In the genomic region with DNA sequence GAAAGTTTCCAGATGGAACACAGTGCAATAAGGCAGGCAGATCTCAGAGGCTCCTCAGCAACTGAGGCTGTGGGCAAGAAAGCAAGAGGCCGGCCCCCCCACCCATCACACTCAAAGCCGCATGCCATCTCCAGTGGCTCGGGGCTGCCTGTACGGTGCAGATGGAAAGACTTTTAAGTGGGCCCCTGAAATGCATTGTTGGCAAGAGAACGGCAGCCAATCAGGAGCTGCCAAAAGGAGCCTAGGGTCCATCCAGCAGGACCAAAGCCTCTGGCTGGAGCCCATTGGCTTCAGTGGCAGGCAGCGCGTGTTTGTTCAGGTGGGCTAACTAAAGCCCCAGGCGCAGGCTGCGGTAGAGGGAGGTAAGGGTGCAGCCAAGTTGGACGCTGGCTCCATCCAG, we compare ENCODE assay signal across 22 mouse cellular contexts. TPM values are rescaled to one million over a fixed set of nuclear protein-coding genes. Genes with fewer than 3 reads are reported as not detected.
A peak's percentile ranks its signal among the peaks of the same experiment; 100 is the strongest.
DNase-seq lines count a peak whose midpoint lies in the region; ATAC-seq and TF ChIP-seq lines count a peak whose summit lies in the region.
"Had no signal": no experiment of that assay in that cellular context is flagged by ENCODE, and none has a peak within 500 bp of the region (broad histone marks: within the 10 kb centered on the region; RNA-seq: fewer than 3 reads in every experiment).

No protein-coding gene starts in this region.

- H3K27ac ChIP-seq in forebrain, embryonic 10.5 days: peak overlapping the region; percentile 72
- H3K27ac ChIP-seq in forebrain, embryonic 12.5 days: no peak overlapping the region
- H3K27ac ChIP-seq in lung, embryonic 14.5 days (ENCODE audit: low read depth): 0 out of 2 replicates have a peak overlapping the region, but pooled peaks have one; percentile 19
- no peak overlapping the region for H3K27ac ChIP-seq in lung, postnatal 0 days (ENCODE audit: low read length)
- peak overlapping the region; percentile 83 for H3K27ac ChIP-seq in embryonic facial prominence, embryonic 14.5 days (replicated peaks; ENCODE audit: low read depth, low read length)
- H3K27ac ChIP-seq in limb, embryonic 15.5 days: peak overlapping the region; percentile 78
- H3K27ac ChIP-seq: heart, embryonic 13.5 days; kidney, postnatal 0 days; liver, embryonic 12.5 days; neural tube, embryonic 12.5 days had no signal

- 56% methylated on average over 10 of the region's 10 CpGs for WGBS in forebrain, embryonic 10.5 days
- WGBS in forebrain, embryonic 12.5 days: 41% methylated on average over 10 of the region's 10 CpGs
- WGBS in lung, embryonic 14.5 days: 35% methylated on average over 10 of the region's 10 CpGs
- WGBS in lung, postnatal 0 days: 37% methylated on average over 8 of the region's 10 CpGs
- 15% methylated on average over 8 of the region's 10 CpGs for WGBS in embryonic facial prominence, embryonic 14.5 days
- 30% methylated on average over 10 of the region's 10 CpGs for WGBS in limb, embryonic 15.5 days

- no peak overlapping the region for H3K4me2 ChIP-seq in forebrain, embryonic 12.5 days
- no peak overlapping the region for H3K4me2 ChIP-seq in lung, embryonic 14.5 days
- H3K4me2 ChIP-seq in lung, postnatal 0 days (replicated peaks; ENCODE audit: low read depth, low read length): no peak overlapping the region
- no peak overlapping the region for H3K4me2 ChIP-seq in embryonic facial prominence, embryonic 14.5 days (ENCODE audit: low read depth, low read length)
- H3K4me2 ChIP-seq in limb, embryonic 15.5 days: no peak overlapping the region
- H3K4me2 ChIP-seq: forebrain, embryonic 15.5 days; heart, embryonic 13.5 days; liver, embryonic 12.5 days had no signal

- no peak for ATAC-seq in forebrain, embryonic 12.5 days (ENCODE audit: low FRiP score)
- ATAC-seq in lung, embryonic 14.5 days (ENCODE audit: insufficient read depth): peak; percentile 16; the same call in 1 of the 2 replicates
- ATAC-seq in lung, postnatal 0 days: no peak
- peak; percentile 20 for ATAC-seq in embryonic facial prominence, embryonic 14.5 days (ENCODE audit: low read depth)
- ATAC-seq in limb, embryonic 15.5 days (ENCODE audit: insufficient number of reproducible peaks, low FRiP score, low TSS enrichment, low read depth): peak; percentile 46; the same call in 1 of the 2 replicates
- ATAC-seq: forebrain, embryonic 15.5 days; hindbrain, embryonic 16.5 days; intestine, postnatal 0 days; liver, embryonic 12.5 days had no signal

- no peak for DNase-seq in forebrain, embryonic 10.5 days (ENCODE audit: extremely low spot score, low spot score)
- peak; percentile 40 for DNase-seq in lung, embryonic 14.5 days
- no peak for DNase-seq in lung, postnatal 0 days (ENCODE audit: low spot score)
- DNase-seq in embryonic facial prominence, embryonic 14.5 days (ENCODE audit: low spot score): peak; percentile 72
- DNase-seq in kidney, postnatal 10 days: no peak
- DNase-seq in right cerebral cortex, postnatal 14 days: no peak
- DNase-seq: adrenal gland, postnatal 14 days; cerebellum, adult 11 months; cerebellum, postnatal 14 days; lung, adult 2 months; lung, postnatal 4 days; right cerebral cortex, adult 18-20 months; thymus, postnatal 25 days had no signal

- H3K27me3 ChIP-seq in forebrain, embryonic 10.5 days (ENCODE audit: poor library complexity, severe bottlenecking): peaks cover 43% of the 10 kb centered on the region
- H3K27me3 ChIP-seq in forebrain, embryonic 12.5 days: peaks cover 18% of the 10 kb centered on the region
- H3K27me3 ChIP-seq in lung, embryonic 14.5 days (ENCODE audit: insufficient read depth, low read length): no peaks in the 10 kb centered on the region
- no peaks in the 10 kb centered on the region for H3K27me3 ChIP-seq in lung, postnatal 0 days (replicated peaks; ENCODE audit: insufficient read depth, low read length)
- no peaks in the 10 kb centered on the region for H3K27me3 ChIP-seq in embryonic facial prominence, embryonic 14.5 days (replicated peaks; ENCODE audit: control insufficient read depth, insufficient read depth, low read length)
- H3K27me3 ChIP-seq in limb, embryonic 15.5 days: no peaks in the 10 kb centered on the region
- H3K27me3 ChIP-seq: forebrain, embryonic 15.5 days had no signal

- TF ChIP-seq EP300 in lung, postnatal 0 days (IDR thresholded peaks at IDR 0.05): no peak

- H3K9me3 ChIP-seq in forebrain, embryonic 10.5 days: no peaks in the 10 kb centered on the region
- H3K9me3 ChIP-seq in forebrain, embryonic 12.5 days: no peaks in the 10 kb centered on the region
- no peaks in the 10 kb centered on the region for H3K9me3 ChIP-seq in lung, embryonic 14.5 days (ENCODE audit: low read depth, low read length)
- H3K9me3 ChIP-seq in lung, postnatal 0 days (ENCODE audit: low read length): no peaks in the 10 kb centered on the region
- no peaks in the 10 kb centered on the region for H3K9me3 ChIP-seq in embryonic facial prominence, embryonic 14.5 days (ENCODE audit: control insufficient read depth, low read length)
- H3K9me3 ChIP-seq in limb, embryonic 15.5 days: no peaks in the 10 kb centered on the region
- H3K9me3 ChIP-seq: forebrain, embryonic 15.5 days; heart, embryonic 13.5 days; liver, embryonic 12.5 days; neural tube, embryonic 12.5 days had no signal

- H3K4me3 ChIP-seq in forebrain, embryonic 10.5 days: no peak overlapping the region
- no peak overlapping the region for H3K4me3 ChIP-seq in forebrain, embryonic 12.5 days (replicated peaks)
- no peak overlapping the region for H3K4me3 ChIP-seq in lung, embryonic 14.5 days (ENCODE audit: low read depth, low read length)
- no peak overlapping the region for H3K4me3 ChIP-seq in lung, postnatal 0 days (ENCODE audit: low read depth, low read length)
- no peak overlapping the region for H3K4me3 ChIP-seq in embryonic facial prominence, embryonic 14.5 days (ENCODE audit: low read depth, low read length)
- H3K4me3 ChIP-seq in limb, embryonic 15.5 days: no peak overlapping the region
- H3K4me3 ChIP-seq: forebrain, embryonic 15.5 days; heart, embryonic 13.5 days; liver, embryonic 12.5 days; neural tube, embryonic 12.5 days had no signal

- H3K9ac ChIP-seq in forebrain, embryonic 12.5 days: no peak overlapping the region
- no peak overlapping the region for H3K9ac ChIP-seq in lung, embryonic 14.5 days
- no peak overlapping the region for H3K9ac ChIP-seq in lung, postnatal 0 days (replicated peaks; ENCODE audit: low read depth)
- no peak overlapping the region for H3K9ac ChIP-seq in embryonic facial prominence, embryonic 14.5 days (ENCODE audit: low read depth, low read length)
- H3K9ac ChIP-seq in limb, embryonic 15.5 days: no peak overlapping the region
- H3K9ac ChIP-seq: forebrain, embryonic 15.5 days; liver, embryonic 12.5 days; neural tube, embryonic 12.5 days had no signal

- H3K36me3 ChIP-seq in forebrain, embryonic 10.5 days (replicated peaks): no peaks in the 10 kb centered on the region
- H3K36me3 ChIP-seq in forebrain, embryonic 12.5 days (replicated peaks): no peaks in the 10 kb centered on the region
- H3K36me3 ChIP-seq in lung, embryonic 14.5 days (ENCODE audit: insufficient read depth): no peaks in the 10 kb centered on the region
- H3K36me3 ChIP-seq in lung, postnatal 0 days (ENCODE audit: insufficient read depth, low read length): no peaks in the 10 kb centered on the region
- H3K36me3 ChIP-seq in embryonic facial prominence, embryonic 14.5 days (ENCODE audit: control insufficient read depth, insufficient read depth, low read length): no peaks in the 10 kb centered on the region
- no peaks in the 10 kb centered on the region for H3K36me3 ChIP-seq in limb, embryonic 15.5 days
- H3K36me3 ChIP-seq: forebrain, embryonic 15.5 days; heart, embryonic 13.5 days; liver, embryonic 12.5 days; neural tube, embryonic 12.5 days had no signal

- H3K4me1 ChIP-seq in forebrain, embryonic 10.5 days: peaks cover 72% of the 10 kb centered on the region
- H3K4me1 ChIP-seq in forebrain, embryonic 12.5 days: peaks cover 50% of the 10 kb centered on the region
- peaks cover 25% of the 10 kb centered on the region for H3K4me1 ChIP-seq in lung, embryonic 14.5 days (ENCODE audit: insufficient read depth)
- peaks cover 8% of the 10 kb centered on the region for H3K4me1 ChIP-seq in lung, postnatal 0 days (ENCODE audit: insufficient read depth, low read depth, low read length)
- H3K4me1 ChIP-seq in embryonic facial prominence, embryonic 14.5 days (ENCODE audit: control insufficient read depth, insufficient read depth, low read length): peaks cover 65% of the 10 kb centered on the region
- peaks cover 79% of the 10 kb centered on the region for H3K4me1 ChIP-seq in limb, embryonic 15.5 days

- TF ChIP-seq CTCF in lung, embryonic 14.5 days (IDR thresholded peaks at IDR 0.05; ENCODE audit: low read depth): no peak
- no peak for TF ChIP-seq CTCF in lung, postnatal 0 days (IDR thresholded peaks at IDR 0.05)

RNA-seq across cellular contexts. Expression of a gene that starts 21.4 kb away (rescaled TPM):
- 36.5 and 40.0 TPM in 2 replicates for polyA plus RNA-seq in forebrain, embryonic 10.5 days (2016; fragmentation: Nextera tagmentation; extraction: Ambion mirVana)
- polyA plus RNA-seq in forebrain, embryonic 12.5 days (2016; fragmentation: Nextera tagmentation; extraction: Ambion mirVana): 55.8 and 62.6 TPM in 2 replicates
- 8.9 and 9.7 TPM in 2 replicates for polyA plus RNA-seq in lung, embryonic 14.5 days (2014; fragmentation: Nextera tagmentation; extraction: Ambion mirVana)
- 6.0 and 6.6 TPM in 2 replicates for polyA plus RNA-seq in lung, postnatal 0 days (2015; fragmentation: Nextera tagmentation; extraction: Ambion mirVana)
- 29.1 and 33.3 TPM in 2 replicates for polyA plus RNA-seq in embryonic facial prominence, embryonic 14.5 days (2014; fragmentation: Nextera tagmentation; extraction: Ambion mirVana)
- 14.7 and 16.9 TPM in 2 replicates for polyA plus RNA-seq in limb, embryonic 15.5 days (2015; fragmentation: Nextera tagmentation; extraction: Ambion mirVana)

Comparison
In these comparisons a context has a peak if more than half of its experiments do, and no peak if none do; other contexts are left out.
1. DNase-seq: peak in lung, embryonic 14.5 days (single experiment) and embryonic facial prominence, embryonic 14.5 days (single experiment); none in forebrain, embryonic 10.5 days (single experiment), lung, postnatal 0 days (single experiment), kidney, postnatal 10 days (single experiment) and right cerebral cortex, postnatal 14 days (single experiment).
2. H3K27ac ChIP-seq: peak in forebrain, embryonic 10.5 days (single experiment), lung, embryonic 14.5 days (single experiment), embryonic facial prominence, embryonic 14.5 days (single experiment) and limb, embryonic 15.5 days (single experiment); none in forebrain, embryonic 12.5 days (single experiment) and lung, postnatal 0 days (single experiment).
3. ATAC-seq: peak in lung, embryonic 14.5 days (single experiment), embryonic facial prominence, embryonic 14.5 days (single experiment) and limb, embryonic 15.5 days (single experiment); none in forebrain, embryonic 12.5 days (single experiment) and lung, postnatal 0 days (single experiment).